Mouse (Mus musculus): ENCODE data around the gene Csmd2. TPM values are rescaled to one million over a fixed set of nuclear protein-coding genes. Genes with fewer than 3 reads are reported as not detected.

The Csmd2 gene
- polyA plus RNA-seq, 1 experiment from 2014 or later, result 0.03 TPM

DNA sequence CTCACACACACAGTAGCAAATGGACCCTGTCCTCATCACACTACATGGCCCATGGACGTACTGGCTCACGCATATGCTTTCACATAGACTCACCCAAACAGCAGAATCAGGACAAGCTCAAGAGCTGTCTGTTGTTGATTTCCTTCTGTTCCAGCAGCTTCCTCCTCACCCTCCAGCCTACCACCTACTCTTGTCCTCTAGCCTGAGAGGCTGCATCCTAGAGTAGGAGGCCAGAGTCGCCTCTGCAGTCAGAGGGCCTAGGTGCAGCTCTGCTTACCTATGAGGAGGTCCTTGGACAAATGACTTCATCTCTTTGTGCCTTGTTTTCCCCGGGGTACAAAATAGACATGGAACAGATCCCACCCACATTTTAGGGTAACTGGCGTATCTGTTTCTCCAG lies 403.8 kb downstream of the Csmd2 start:
- H3K4me2 ChIP-seq, result no peak overlapping the region

GRCm38 (mm10) chr4:128392279-128392678 lies 404.6 kb downstream of the Csmd2 start:
- no peak overlapping the region for H3K9ac ChIP-seq
- 35% methylated on average over 3 of the region's 3 CpGs for WGBS (ENCODE audit: insufficient replicate concordance)
- H3K4me1 ChIP-seq (replicated peaks), result no peaks in the 10 kb centered on the region
- no peak overlapping the region for H3K27ac ChIP-seq (replicated peaks)
- no peak for ATAC-seq (ENCODE audit: insufficient read depth)
- no peaks in the 10 kb centered on the region for H3K36me3 ChIP-seq (replicated peaks)
- no peak overlapping the region for H3K4me3 ChIP-seq (replicated peaks)
- H3K27me3 ChIP-seq, result no peaks in the 10 kb centered on the region
- H3K4me2 ChIP-seq, result no peak overlapping the region
- H3K9me3 ChIP-seq (replicated peaks), result no peaks in the 10 kb centered on the region

More for the DNA sequence above, 403.8 kb downstream of the Csmd2 start:
- ATAC-seq (ENCODE audit: insufficient read depth), result no peak
- no peaks in the 10 kb centered on the region for H3K9me3 ChIP-seq (replicated peaks)
- no peaks in the 10 kb centered on the region for H3K36me3 ChIP-seq (replicated peaks)
- no peak overlapping the region for H3K27ac ChIP-seq (replicated peaks)
- H3K4me1 ChIP-seq (replicated peaks), result no peaks in the 10 kb centered on the region
- H3K9ac ChIP-seq, result no peak overlapping the region
- no peaks in the 10 kb centered on the region for H3K27me3 ChIP-seq
- H3K4me3 ChIP-seq (replicated peaks), result no peak overlapping the region
- 60% methylated on average over 5 of the region's 5 CpGs for WGBS (ENCODE audit: insufficient replicate concordance)

GRCm38 (mm10) chr4:128393864-128394263 lies 406.2 kb downstream of the Csmd2 start:
- no peaks in the 10 kb centered on the region for H3K27me3 ChIP-seq
- H3K9me3 ChIP-seq (replicated peaks), result no peaks in the 10 kb centered on the region
- H3K4me3 ChIP-seq (replicated peaks), result no peak overlapping the region
- H3K36me3 ChIP-seq (replicated peaks), result no peaks in the 10 kb centered on the region
- no peaks in the 10 kb centered on the region for H3K4me1 ChIP-seq (replicated peaks)
- WGBS (ENCODE audit: insufficient replicate concordance), result 63% methylated on average over 4 of the region's 4 CpGs
- no peak overlapping the region for H3K4me2 ChIP-seq
- H3K9ac ChIP-seq, result no peak overlapping the region
- no peak overlapping the region for H3K27ac ChIP-seq (replicated peaks)
- ATAC-seq (ENCODE audit: insufficient read depth), result no peak

DNA sequence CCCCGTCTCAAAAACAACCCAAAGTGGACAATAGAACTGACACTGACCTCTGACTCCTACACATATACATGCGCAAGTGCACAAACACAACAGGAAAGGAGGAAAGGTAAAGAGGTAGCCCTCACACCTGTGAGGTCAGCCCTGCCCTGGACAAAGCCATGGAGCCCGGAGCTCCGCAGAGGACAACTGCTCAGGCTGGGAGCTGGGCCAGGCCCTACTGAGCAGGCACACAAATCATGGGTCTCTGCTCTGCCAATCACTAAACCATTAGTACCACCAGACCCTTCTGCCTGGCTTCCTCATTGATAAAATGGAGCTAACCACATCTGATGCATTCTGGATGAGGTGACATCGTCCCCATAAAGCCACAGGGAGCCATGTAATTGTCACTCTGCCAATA lies 409.0 kb downstream of the Csmd2 start:
- Histone ChIP-seq H3K27ac (replicated peaks) (no peak overlapping the region), H3K4me1 (replicated peaks) (no peaks in the 10 kb centered on the region), H3K4me2 (no peak overlapping the region), H3K9me3 (replicated peaks) (no peaks in the 10 kb centered on the region), H3K9ac (no peak overlapping the region), H3K4me3 (replicated peaks) (no peak overlapping the region), H3K27me3 (no peaks in the 10 kb centered on the region), H3K36me3 (replicated peaks) (no peaks in the 10 kb centered on the region)
- 74% methylated on average over 5 of the region's 5 CpGs for WGBS (ENCODE audit: insufficient replicate concordance)
- no peak for ATAC-seq (ENCODE audit: insufficient read depth)

- H3K9ac ChIP-seq, result no peak overlapping the region
- no peaks in the 10 kb centered on the region for H3K27me3 ChIP-seq
- no peaks in the 10 kb centered on the region for H3K4me1 ChIP-seq (replicated peaks)
- no peak overlapping the region for H3K27ac ChIP-seq (replicated peaks)
- no peaks in the 10 kb centered on the region for H3K36me3 ChIP-seq (replicated peaks)
- no peak for ATAC-seq (ENCODE audit: insufficient read depth)
- H3K4me2 ChIP-seq, result no peak overlapping the region
- no peak overlapping the region for H3K4me3 ChIP-seq (replicated peaks)
- WGBS (ENCODE audit: insufficient replicate concordance), result 54% methylated on average over 7 of the region's 7 CpGs
- no peaks in the 10 kb centered on the region for H3K9me3 ChIP-seq (replicated peaks)
These were observed 410.1 kb downstream of the Csmd2 start for GRCm38 (mm10) chr4:128397804-128398203.

DNA sequence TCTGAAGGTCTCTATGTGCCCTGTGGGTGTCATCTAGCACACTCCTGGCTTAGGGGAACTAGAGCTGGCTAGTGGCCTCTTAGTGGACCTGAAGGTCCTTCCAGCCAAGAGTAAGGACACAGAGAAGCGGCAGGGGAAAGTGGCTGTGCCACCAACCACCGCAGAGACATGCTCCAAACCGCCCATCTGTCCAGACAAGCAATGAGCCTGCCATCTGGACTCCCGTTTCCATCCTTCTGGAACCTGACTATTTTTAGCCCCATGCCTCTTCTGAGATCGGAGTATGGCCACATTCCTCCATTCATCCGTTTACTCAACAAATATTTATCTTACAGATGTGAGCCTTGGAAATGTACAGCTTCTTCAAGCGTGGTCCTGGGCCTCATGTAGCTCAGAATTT lies 411.3 kb downstream of the Csmd2 start:
- Histone ChIP-seq H3K36me3 (replicated peaks) (no peaks in the 10 kb centered on the region), H3K9ac (no peak overlapping the region), H3K27me3 (no peaks in the 10 kb centered on the region), H3K9me3 (replicated peaks) (no peaks in the 10 kb centered on the region), H3K4me3 (replicated peaks) (no peak overlapping the region), H3K4me1 (replicated peaks) (no peaks in the 10 kb centered on the region), H3K4me2 (no peak overlapping the region), H3K27ac (replicated peaks) (no peak overlapping the region)
- WGBS (ENCODE audit: insufficient replicate concordance), result 65% methylated on average over 7 of the region's 7 CpGs
- ATAC-seq (ENCODE audit: insufficient read depth), result no peak

DNA sequence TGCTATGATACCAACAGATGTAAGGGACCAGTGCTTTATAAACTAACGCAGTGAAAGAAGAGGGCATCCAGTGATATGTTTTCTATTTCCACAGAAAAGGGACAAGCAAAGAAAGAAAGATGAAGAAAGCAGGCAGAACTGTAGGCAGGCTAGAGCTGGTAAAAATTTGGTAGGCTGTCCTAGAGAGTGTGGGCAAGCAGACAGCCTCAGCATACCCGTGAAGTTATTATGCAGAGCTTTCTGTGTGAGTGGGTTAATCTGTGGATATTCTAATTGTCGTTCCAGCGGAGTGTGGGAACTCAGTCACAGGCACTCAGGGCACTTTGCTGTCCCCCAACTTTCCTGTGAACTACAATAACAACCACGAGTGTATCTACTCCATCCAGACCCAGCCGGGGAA lies 412.4 kb downstream of the Csmd2 start:
- ATAC-seq (ENCODE audit: insufficient read depth), result no peak
- Histone ChIP-seq H3K27me3 (no peaks in the 10 kb centered on the region), H3K36me3 (replicated peaks) (no peaks in the 10 kb centered on the region), H3K27ac (replicated peaks) (no peak overlapping the region), H3K4me3 (replicated peaks) (no peak overlapping the region), H3K4me1 (replicated peaks) (no peaks in the 10 kb centered on the region), H3K9ac (no peak overlapping the region), H3K4me2 (no peak overlapping the region), H3K9me3 (replicated peaks) (no peaks in the 10 kb centered on the region)
- 53% methylated on average over 6 of the region's 6 CpGs for WGBS (ENCODE audit: insufficient replicate concordance)

DNA sequence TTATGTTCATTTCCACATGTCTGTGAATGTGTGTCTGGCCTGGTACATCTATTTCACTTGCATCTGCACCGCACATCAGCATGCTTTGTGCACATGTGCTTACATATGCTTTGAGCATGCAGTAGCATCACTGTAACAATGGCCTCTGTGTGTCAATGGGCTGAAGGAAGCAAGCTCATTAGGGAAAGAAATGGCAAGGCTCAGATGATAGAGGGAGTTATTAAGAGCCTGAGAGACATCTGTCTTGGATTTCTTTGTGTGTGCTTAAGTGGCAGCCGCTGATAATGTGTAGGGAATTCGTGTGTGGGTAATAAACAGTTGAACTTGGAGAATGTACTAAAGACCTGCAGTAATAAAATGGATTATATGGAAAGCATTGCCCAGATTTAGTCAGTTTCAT lies 413.9 kb downstream of the Csmd2 start:
- 47% methylated on average over 3 of the region's 3 CpGs for WGBS (ENCODE audit: insufficient replicate concordance)
- Histone ChIP-seq H3K4me3 (replicated peaks) (no peak overlapping the region), H3K36me3 (replicated peaks) (no peaks in the 10 kb centered on the region), H3K9ac (no peak overlapping the region), H3K4me1 (replicated peaks) (no peaks in the 10 kb centered on the region), H3K27me3 (no peaks in the 10 kb centered on the region), H3K27ac (replicated peaks) (no peak overlapping the region), H3K9me3 (replicated peaks) (no peaks in the 10 kb centered on the region), H3K4me2 (no peak overlapping the region)
- no peak for ATAC-seq (ENCODE audit: insufficient read depth)

- Histone ChIP-seq H3K4me3 (replicated peaks) (no peak overlapping the region), H3K36me3 (replicated peaks) (no peaks in the 10 kb centered on the region), H3K9me3 (replicated peaks) (no peaks in the 10 kb centered on the region), H3K27me3 (no peaks in the 10 kb centered on the region), H3K4me1 (replicated peaks) (no peaks in the 10 kb centered on the region), H3K27ac (replicated peaks) (no peak overlapping the region), H3K4me2 (no peak overlapping the region), H3K9ac (no peak overlapping the region)
- 29% methylated on average over 1 of the region's 1 CpGs for WGBS (ENCODE audit: insufficient replicate concordance)
- ATAC-seq (ENCODE audit: insufficient read depth), result no peak
These were observed 415.0 kb downstream of the Csmd2 start for GRCm38 (mm10) chr4:128402706-128403105.

DNA sequence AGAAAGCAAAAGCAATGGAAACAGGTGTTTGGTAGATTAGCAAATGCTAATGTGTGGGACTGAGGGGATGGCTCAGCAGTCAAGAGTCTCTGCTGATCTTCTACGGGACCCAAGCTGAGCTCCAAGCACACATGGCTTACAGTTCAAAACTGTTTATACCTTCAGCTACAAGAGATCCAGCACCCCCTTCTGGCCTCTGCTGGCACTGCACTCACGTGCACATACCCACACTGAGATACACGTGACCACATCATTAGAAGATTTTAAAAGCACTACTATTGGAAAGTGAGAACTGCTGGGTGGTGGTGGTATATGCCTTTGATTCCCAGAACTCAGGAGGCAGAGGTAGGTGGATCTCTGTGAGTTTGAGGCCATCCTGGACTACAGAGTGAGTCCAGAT lies 417.9 kb downstream of the Csmd2 start:
- H3K4me1 ChIP-seq (replicated peaks), result no peaks in the 10 kb centered on the region
- WGBS (ENCODE audit: insufficient replicate concordance), result 77% methylated on average over 3 of the region's 3 CpGs
- no peak overlapping the region for H3K27ac ChIP-seq (replicated peaks)

DNA sequence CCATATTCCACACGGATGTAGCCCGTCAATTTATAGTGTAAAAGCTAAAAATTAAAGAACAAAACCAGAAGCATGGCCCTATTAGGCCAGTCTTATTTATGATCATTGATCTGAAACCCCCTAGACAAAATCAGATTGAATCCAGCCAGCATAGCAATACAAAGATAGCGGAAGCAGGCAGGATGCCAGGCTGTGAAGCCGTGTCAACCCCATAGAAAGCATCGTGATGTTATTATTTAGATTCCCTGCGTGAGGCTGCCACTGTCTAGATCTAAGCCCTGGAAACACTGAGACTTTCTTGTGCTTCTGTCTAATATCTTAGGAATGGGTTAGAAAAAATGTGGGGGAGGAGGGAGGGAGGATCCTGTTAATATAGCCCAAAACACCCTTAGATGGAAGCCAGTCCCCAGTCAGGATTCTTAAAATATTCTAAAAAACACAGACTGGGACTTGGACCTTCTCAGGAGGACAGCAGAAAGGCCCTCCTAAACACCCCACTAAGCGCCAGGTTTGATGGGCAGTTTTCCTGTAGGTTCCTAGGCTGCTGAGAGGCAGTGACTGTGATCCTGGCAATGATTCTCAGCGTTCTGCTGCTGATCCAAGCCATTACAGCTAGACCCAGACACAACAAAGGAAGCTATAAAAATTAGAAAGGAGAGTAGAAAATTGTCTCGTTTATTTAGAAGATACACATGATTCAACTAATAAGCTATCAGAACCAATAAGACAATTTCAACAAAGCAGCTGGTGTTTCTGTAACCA lies 419.6 kb downstream of the Csmd2 start:
- no peak for ATAC-seq (ENCODE audit: insufficient read depth)
- no peaks in the 10 kb centered on the region for H3K9me3 ChIP-seq (replicated peaks)

More for the DNA sequence above, 417.9 kb downstream of the Csmd2 start:
- no peak overlapping the region for H3K4me3 ChIP-seq (replicated peaks)
- no peak overlapping the region for H3K4me2 ChIP-seq
- no peak overlapping the region for H3K9ac ChIP-seq
- no peaks in the 10 kb centered on the region for H3K9me3 ChIP-seq (replicated peaks)
- H3K27me3 ChIP-seq, result no peaks in the 10 kb centered on the region
- no peaks in the 10 kb centered on the region for H3K36me3 ChIP-seq (replicated peaks)
- no peak for ATAC-seq (ENCODE audit: insufficient read depth)

More for the DNA sequence above, 419.6 kb downstream of the Csmd2 start:
- Histone ChIP-seq H3K36me3 (replicated peaks) (no peaks in the 10 kb centered on the region), H3K27ac (replicated peaks) (no peak overlapping the region), H3K9ac (no peak overlapping the region), H3K4me1 (replicated peaks) (no peaks in the 10 kb centered on the region), H3K4me3 (replicated peaks) (no peak overlapping the region), H3K4me2 (no peak overlapping the region), H3K27me3 (no peaks in the 10 kb centered on the region)
- 61% methylated on average over 9 of the region's 9 CpGs for WGBS (ENCODE audit: insufficient replicate concordance)

Data from liver, embryonic 15.5 days (tissue).